Mouse (Mus musculus) thymus, adult 2 months (tissue): ENCODE data around the gene Rnf123.

ENCODE experiments used
- CTCF ChIP-seq: fragments of 200-500 bp; IDR thresholded peaks from 2 replicates; pipeline ENCODE4 v1.5.1; 2012; ENCODE audit warnings: mild to moderate bottlenecking, control low read depth, low read length, moderate library complexity, borderline replicate concordance; ENCODE audit not compliant: control insufficient read depth, poor library complexity, insufficient read depth; ENCODE audit errors: extremely low read depth
- POLR2A ChIP-seq: fragments of 200-500 bp; IDR thresholded peaks from 2 replicates; pipeline ENCODE4 v1.6.1; 2012; ENCODE audit warnings: mild to moderate bottlenecking, low read length, control low read depth, moderate library complexity; ENCODE audit not compliant: control insufficient read depth, poor library complexity, insufficient read depth; ENCODE audit errors: extremely low read depth

DNA sequence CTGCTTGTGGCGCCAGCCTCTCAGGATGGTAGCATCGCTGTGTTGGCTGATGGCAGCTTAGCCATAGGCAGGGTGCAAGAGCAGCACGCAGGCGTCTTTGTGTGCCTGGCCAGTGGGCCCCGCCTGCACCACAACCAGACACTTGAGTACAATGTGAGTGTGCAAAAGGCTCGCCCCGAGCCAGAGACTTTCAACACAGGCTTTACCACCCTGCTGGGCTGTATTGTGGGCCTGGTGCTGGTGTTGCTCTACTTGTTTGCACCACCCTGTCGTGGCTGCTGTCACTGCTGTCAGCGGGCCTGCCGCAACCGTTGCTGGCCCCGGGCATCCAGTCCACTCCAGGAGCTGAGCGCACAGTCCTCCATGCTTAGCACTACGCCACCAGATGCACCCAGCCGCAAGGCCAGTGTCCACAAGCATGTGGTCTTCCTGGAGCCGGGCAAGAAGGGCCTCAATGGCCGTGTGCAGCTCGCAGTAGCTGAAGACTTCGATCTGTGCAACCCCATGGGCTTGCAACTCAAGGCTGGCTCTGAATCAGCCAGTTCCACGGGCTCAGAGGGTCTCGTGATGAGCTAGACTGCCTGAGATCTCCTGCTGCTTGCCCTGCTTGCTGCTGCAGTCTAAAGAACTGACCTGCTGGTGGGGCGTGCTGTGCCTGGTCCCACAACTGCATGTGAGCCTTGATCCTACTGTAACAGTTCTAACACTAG, 28.7 kb downstream of the Rnf123 start:
- TF ChIP-seq CTCF (no peak), POLR2A (no peak)
